10 mouse cellular contexts compared by ENCODE assay signal in the genomic region with DNA sequence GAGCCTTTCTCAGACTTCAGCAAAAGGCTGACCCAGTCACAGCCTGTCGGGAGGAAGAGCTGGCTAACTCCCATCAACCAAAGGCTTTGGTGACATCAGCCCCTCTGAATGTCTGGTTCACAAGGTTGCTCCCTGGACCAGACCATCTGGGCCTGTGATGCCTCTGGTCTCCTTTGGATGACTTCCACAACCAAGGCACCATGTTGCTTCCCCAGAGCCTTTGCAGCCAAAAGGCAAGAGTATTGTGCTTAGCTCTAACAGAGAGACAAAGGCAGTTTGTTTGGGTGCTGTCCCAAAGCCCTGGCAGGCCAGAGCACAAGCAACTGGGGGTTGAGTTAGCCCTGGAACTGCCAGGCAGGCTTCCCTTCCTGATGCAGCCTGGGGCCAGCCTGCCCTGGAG. TPM values are rescaled to one million over a fixed set of nuclear protein-coding genes. Genes with fewer than 3 reads are reported as not detected.
DNase-seq lines count a peak whose midpoint lies in the region; ATAC-seq and TF ChIP-seq lines count a peak whose summit lies in the region.
"Had no signal": no experiment of that assay in that cellular context is flagged by ENCODE, and none has a peak within 500 bp of the region (broad histone marks: within the 10 kb centered on the region; RNA-seq: fewer than 3 reads in every experiment).

No protein-coding gene starts in this region.

- H3K4me3 ChIP-seq in heart, adult 2 months, result no peak overlapping the region
- no peak overlapping the region for H3K4me3 ChIP-seq in heart, embryonic 11.5 days (ENCODE audit: low read depth, low read length)
- no peak overlapping the region for H3K4me3 ChIP-seq in neural tube, embryonic 15.5 days (replicated peaks)
- H3K4me3 ChIP-seq in heart, embryonic 13.5 days, result no peak overlapping the region
- H3K4me3 ChIP-seq: limb, embryonic 10.5 days had no signal

- no peak overlapping the region for H3K9ac ChIP-seq in heart, adult 2 months (ENCODE audit: low read depth, low read length)
- no peak overlapping the region for H3K9ac ChIP-seq in heart, embryonic 11.5 days (ENCODE audit: low read depth, low read length)
- H3K9ac ChIP-seq in neural tube, embryonic 15.5 days (replicated peaks), result no peak overlapping the region
- H3K9ac ChIP-seq in heart, embryonic 13.5 days, result no peak overlapping the region; the same call in 1 of the 2 replicates

- DNase-seq in heart, adult 2 months, result peak in 1 of 2 experiments; percentile 22
- no peak for DNase-seq in neural tube, embryonic 10.5 days (ENCODE audit: extremely low spot score, low spot score)
- DNase-seq in telencephalon, adult 2 months (ENCODE audit: low read depth, low spot score), result peak; percentile 78
- DNase-seq in liver, result no peak

- TF ChIP-seq EP300 in heart, adult 2 months (IDR thresholded peaks at IDR 0.05; ENCODE audit: insufficient read depth, low read depth, low read length), result no peak

- no peak for TF ChIP-seq CTCF in heart, adult 2 months (IDR thresholded peaks at IDR 0.05)

- H3K36me3 ChIP-seq in heart, adult 2 months (ENCODE audit: control insufficient read depth, insufficient read depth, low read length), result no peaks in the 10 kb centered on the region
- H3K36me3 ChIP-seq in heart, embryonic 11.5 days (ENCODE audit: control insufficient read depth, insufficient read depth, low read length), result peaks cover 31% of the 10 kb centered on the region
- H3K36me3 ChIP-seq in neural tube, embryonic 15.5 days, result peaks cover 63% of the 10 kb centered on the region
- H3K36me3 ChIP-seq in heart, embryonic 13.5 days, result peaks cover 70% of the 10 kb centered on the region

- WGBS in heart, adult 2 months, result 84% methylated on average over 1 of the region's 1 CpGs
- 80% methylated on average over 1 of the region's 1 CpGs for WGBS in heart, embryonic 11.5 days (ENCODE audit: insufficient replicate concordance)
- WGBS in neural tube, embryonic 15.5 days, result 67% methylated on average over 1 of the region's 1 CpGs
- 71% methylated on average over 1 of the region's 1 CpGs for WGBS in heart, embryonic 13.5 days

- peaks cover 15% of the 10 kb centered on the region for H3K4me1 ChIP-seq in heart, adult 2 months (ENCODE audit: control insufficient read depth, insufficient read depth, low read length)
- peaks cover 14% of the 10 kb centered on the region for H3K4me1 ChIP-seq in heart, embryonic 11.5 days (ENCODE audit: control insufficient read depth, insufficient read depth, low read length)
- H3K4me1 ChIP-seq in neural tube, embryonic 15.5 days, result peaks cover 6% of the 10 kb centered on the region; the same call in 1 of the 2 replicates
- peaks cover 16% of the 10 kb centered on the region for H3K4me1 ChIP-seq in heart, embryonic 13.5 days
- H3K4me1 ChIP-seq: limb, embryonic 10.5 days had no signal

- no peak for TF ChIP-seq POLR2A in heart, adult 2 months (IDR thresholded peaks at IDR 0.05; ENCODE audit: insufficient read depth, low read depth, low read length)

- no peak for ATAC-seq in heart, embryonic 11.5 days (replicated peaks; ENCODE audit: insufficient number of reproducible peaks, low FRiP score, low TSS enrichment)
- ATAC-seq in neural tube, embryonic 15.5 days (ENCODE audit: low FRiP score), result no peak
- ATAC-seq in heart, embryonic 13.5 days (ENCODE audit: extremely low read depth, insufficient number of reproducible peaks, low FRiP score, low TSS enrichment), result no peak
- ATAC-seq in megakaryocyte, adult 5-6 weeks (ENCODE audit: poor library complexity, severe bottlenecking), result no peak
- ATAC-seq: intestine, postnatal 0 days had no signal

- H3K79me2 ChIP-seq in heart, adult 2 months (replicated peaks; ENCODE audit: control insufficient read depth, insufficient read depth, low read length), result no peaks in the 10 kb centered on the region

- no peaks in the 10 kb centered on the region for H3K27me3 ChIP-seq in heart, adult 2 months (ENCODE audit: control insufficient read depth, insufficient read depth, low read length)
- H3K27me3 ChIP-seq in heart, embryonic 11.5 days (ENCODE audit: control insufficient read depth, insufficient read depth, low read length), result no peaks in the 10 kb centered on the region
- H3K27me3 ChIP-seq in neural tube, embryonic 15.5 days (replicated peaks), result no peaks in the 10 kb centered on the region
- no peaks in the 10 kb centered on the region for H3K27me3 ChIP-seq in heart, embryonic 13.5 days (replicated peaks)

- H3K27ac ChIP-seq in heart, adult 2 months, result peak overlapping the region; percentile 40
- no peak overlapping the region for H3K27ac ChIP-seq in heart, embryonic 11.5 days (ENCODE audit: low read depth, low read length)
- H3K27ac ChIP-seq in neural tube, embryonic 15.5 days (replicated peaks), result peak overlapping the region; percentile 35; the same call in 1 of the 2 replicates
- peak overlapping the region; percentile 15; the same call in 1 of the 2 replicates for H3K27ac ChIP-seq in heart, embryonic 13.5 days (replicated peaks)
- H3K27ac ChIP-seq: limb, embryonic 10.5 days had no signal

- H3K4me2 ChIP-seq in heart, embryonic 11.5 days, result no peak overlapping the region
- no peak overlapping the region for H3K4me2 ChIP-seq in neural tube, embryonic 15.5 days
- H3K4me2 ChIP-seq in heart, embryonic 13.5 days, result no peak overlapping the region

- H3K9me3 ChIP-seq in heart, embryonic 11.5 days (replicated peaks; ENCODE audit: control insufficient read depth, low read length), result no peaks in the 10 kb centered on the region
- no peaks in the 10 kb centered on the region for H3K9me3 ChIP-seq in neural tube, embryonic 15.5 days (replicated peaks)
- H3K9me3 ChIP-seq in heart, embryonic 13.5 days, result no peaks in the 10 kb centered on the region
- H3K9me3 ChIP-seq: limb, embryonic 10.5 days had no signal

- intact Hi-C loops in heart, adult 2 months (cut with DNase I), result loop anchor here (5.0 kb wide), 1 partner anchor 122 kb away; no protein-coding TSS in a partner anchor

RNA-seq across cellular contexts. Expression of gene Iffo2, which starts 40.4 kb away (rescaled TPM):
- total RNA-seq in heart, adult 2 months (2021), result 1 to 10 TPM; 4.9 to 5.0 TPM
- polyA plus RNA-seq in heart, adult 2 months (2012; rRNA removed), result 3.1 and 4.5 TPM in 2 replicates
- 2.2 and 2.7 TPM in 2 replicates for polyA plus RNA-seq in heart, embryonic 11.5 days (2014; fragmentation: Nextera tagmentation; extraction: Ambion mirVana)
- polyA plus RNA-seq in neural tube, embryonic 15.5 days (2015; fragmentation: Nextera tagmentation; extraction: Ambion mirVana), result 4.5 and 5.2 TPM in 2 replicates
- 2.8 and 3.2 TPM in 2 replicates for polyA plus RNA-seq in heart, embryonic 13.5 days (2015; fragmentation: Nextera tagmentation; extraction: Ambion mirVana)
- total RNA-seq in megakaryocyte, adult 5-6 weeks (2015), result 0.83 and 1.6 TPM in 2 replicates
- 2.1 and 2.7 TPM in 2 replicates for total RNA-seq in megakaryocyte, adult 5-6 weeks (2017)
